Mouse (Mus musculus) kidney, postnatal 0 days (tissue): ENCODE measurements around the gene Olfr800. TPM values are rescaled to one million over a fixed set of nuclear protein-coding genes. Genes with fewer than 3 reads are reported as not detected.

Experiments used
- ATAC-seq: fragments of 200-750 bp; cut with Nextera tagmentation; replicated peaks from 2 replicates; pipeline ENCODE4 v1.8.0; 2017; ENCODE audit warnings: low read depth, moderate number of reproducible peaks, moderate TSS enrichment, moderate library complexity; ENCODE audit not compliant: low FRiP score
- DNase-seq: peaks from one replicate; pipeline ENCODE4 v3.0.0-alpha.2; 2016; ENCODE audit warnings: low spot score
- H3K27ac ChIP-seq: fragments of 300-500 bp; sonication (generic); 2 replicates; pipeline ENCODE4 v1.5.1; 2014; ENCODE audit warnings: mild to moderate bottlenecking
- H3K27me3 ChIP-seq: fragments of 300-500 bp; sonication (generic); 2 replicates; pipeline ENCODE4 v1.6.1; 2014; ENCODE audit warnings: low read length, mixed read lengths; ENCODE audit not compliant: insufficient read depth
- H3K36me3 ChIP-seq: fragments of 300-500 bp; sonication (generic); 2 replicates; pipeline ENCODE4 v1.6.1; 2014; ENCODE audit warnings: low read length, mixed read lengths; ENCODE audit not compliant: insufficient read depth
- H3K4me1 ChIP-seq: fragments of 300-500 bp; sonication (generic); replicated peaks from 2 replicates; pipeline ENCODE4 v1.6.1; 2014; ENCODE audit warnings: antibody characterized with exemption, low read length, mixed read lengths; ENCODE audit not compliant: insufficient read depth
- H3K4me2 ChIP-seq: fragments of 300-500 bp; sonication (generic); 2 replicates; pipeline ENCODE4 v1.6.1; 2014; ENCODE audit warnings: mild to moderate bottlenecking, low read length, moderate library complexity, mixed read lengths
- H3K4me3 ChIP-seq: fragments of 300-500 bp; sonication (generic); replicated peaks from 2 replicates; pipeline ENCODE4 v1.5.1; 2014; ENCODE audit warnings: low read depth, low read length
- H3K9ac ChIP-seq: fragments of 300-500 bp; sonication (generic); 2 replicates; pipeline ENCODE4 v1.6.1; 2014; ENCODE audit warnings: low read depth, low read length
- H3K9me3 ChIP-seq: fragments of 300-500 bp; sonication (generic); replicated peaks from 2 replicates; pipeline ENCODE4 v1.6.1; 2016; ENCODE audit warnings: low read length, inconsistent platforms, mixed read lengths
- CTCF ChIP-seq: IDR thresholded peaks from 2 replicates; pipeline ENCODE4 v1.5.1; 2016; ENCODE audit warnings: antibody characterized with exemption, low read depth, mild to moderate bottlenecking, moderate library complexity
- WGBS: fragments of 180-500 bp; shearing (Covaris S2); extraction: QIAGEN DNeasy Blood & Tissue Kit; methylation state at CpG from one replicate; pipeline ENCODE4 v1.1.7; 2014; 5-methylcytosine and 5-hydroxymethylcytosine counted together
- polyA plus RNA-seq: library from polyadenylated mRNA; unstranded; fragments of >200 nt; fragmentation: Nextera tagmentation; extraction: Ambion mirVana; gene quantifications from 2 replicates; pipeline ENCODE4 v1.2.1, GENCODE M21; 2015

The Olfr800 gene
- polyA plus RNA-seq, 1 experiment from 2014 or later: not detected

DNA sequence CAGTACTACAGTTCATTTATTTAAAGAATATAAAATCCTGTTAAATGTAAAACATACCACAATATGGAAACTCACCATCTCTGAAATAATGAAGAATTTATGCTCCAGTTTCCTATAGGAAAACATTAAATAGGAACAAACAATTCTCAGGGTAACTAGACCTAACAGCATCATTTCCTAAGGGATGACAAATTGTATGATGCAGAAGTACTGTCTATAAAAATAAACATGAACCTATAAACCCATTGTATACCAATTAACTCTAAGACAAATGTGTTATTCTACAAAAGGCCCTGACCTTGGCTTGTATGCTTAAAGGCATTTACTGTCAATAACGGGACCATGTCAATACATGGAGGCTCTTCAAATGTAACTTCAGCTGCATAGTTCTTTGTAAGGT is 16.3 kb downstream of the Olfr800 start, which contains the start of gene Olfr801:
Olfr801 (minus strand) TSS at position 101 of the 400 bp plus-strand sequence.
- 76% methylated on average over 1 of the region's 1 CpGs for WGBS
- H3K36me3 ChIP-seq: no peaks in the 10 kb centered on the region
- no peak within 1 kb of the TSS for H3K27ac ChIP-seq
- no peak for TF ChIP-seq CTCF
- no peak for ATAC-seq
- no peak for DNase-seq
- H3K4me1 ChIP-seq: no peaks in the 10 kb centered on the region
- no peaks in the 10 kb centered on the region for H3K9me3 ChIP-seq
- H3K4me2 ChIP-seq: no peak within 1 kb of the TSS
- no peak within 1 kb of the TSS for H3K4me3 ChIP-seq
- no peak within 1 kb of the TSS for H3K9ac ChIP-seq
- no peaks in the 10 kb centered on the region for H3K27me3 ChIP-seq

DNA sequence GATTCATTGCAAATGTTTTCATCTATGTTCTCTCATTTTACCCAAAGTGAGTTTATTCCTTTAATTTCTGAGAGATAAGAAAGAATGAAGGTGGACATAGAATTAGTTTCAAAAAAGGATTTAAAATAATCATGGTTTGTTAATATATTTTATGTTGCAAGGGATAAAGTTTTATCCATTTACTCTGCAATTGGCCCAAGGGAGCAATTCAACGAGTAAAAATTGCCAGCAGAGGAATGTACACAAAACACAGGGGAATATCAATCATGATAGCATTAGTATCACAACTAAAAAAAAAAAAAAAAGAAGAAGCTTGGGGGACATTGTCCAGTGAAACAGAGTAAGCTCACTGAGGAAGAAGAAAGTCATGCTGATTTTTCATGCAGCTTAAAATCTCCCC is 30.6 kb downstream of the Olfr800 start, which contains the start of gene Olfr802:
Olfr802 (minus strand) TSS at position 101 of the 400 bp plus-strand sequence.
- no peak for TF ChIP-seq CTCF
- no peak within 1 kb of the TSS for H3K27ac ChIP-seq
- H3K4me2 ChIP-seq: no peak within 1 kb of the TSS
- no peaks in the 10 kb centered on the region for H3K27me3 ChIP-seq
- H3K9me3 ChIP-seq: no peaks in the 10 kb centered on the region
- DNase-seq: no peak
- H3K4me1 ChIP-seq: no peaks in the 10 kb centered on the region
- H3K36me3 ChIP-seq: no peaks in the 10 kb centered on the region
- H3K4me3 ChIP-seq: no peak within 1 kb of the TSS
- no peak for ATAC-seq
- no peak within 1 kb of the TSS for H3K9ac ChIP-seq
- 60% methylated on average over 1 of the region's 1 CpGs for WGBS

DNA sequence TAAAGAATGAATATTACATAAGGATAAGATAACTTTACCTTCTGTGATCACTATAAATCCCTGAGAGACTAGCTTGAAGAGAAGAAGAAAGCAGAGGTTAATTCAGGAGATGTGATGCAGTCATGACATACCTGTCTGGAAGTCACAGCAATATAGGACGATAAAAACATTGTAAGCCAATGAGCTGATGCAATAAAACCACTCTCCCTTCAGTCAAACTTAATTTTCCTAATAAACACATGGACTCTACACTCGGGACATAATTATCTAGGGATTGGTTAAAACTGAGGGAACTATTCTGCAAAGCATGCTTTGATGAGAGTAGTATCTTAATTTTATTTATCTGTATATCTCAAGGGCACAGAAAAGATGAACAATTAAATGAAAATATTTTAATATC is 36.7 kb downstream of the Olfr800 start, which contains the start of gene Olfr803:
Olfr803 (minus strand) TSS at position 101 of the 400 bp plus-strand sequence.
- 70% methylated on average over 2 of the region's 2 CpGs for WGBS
- no peak for ATAC-seq
- H3K4me1 ChIP-seq: no peaks in the 10 kb centered on the region

DNA sequence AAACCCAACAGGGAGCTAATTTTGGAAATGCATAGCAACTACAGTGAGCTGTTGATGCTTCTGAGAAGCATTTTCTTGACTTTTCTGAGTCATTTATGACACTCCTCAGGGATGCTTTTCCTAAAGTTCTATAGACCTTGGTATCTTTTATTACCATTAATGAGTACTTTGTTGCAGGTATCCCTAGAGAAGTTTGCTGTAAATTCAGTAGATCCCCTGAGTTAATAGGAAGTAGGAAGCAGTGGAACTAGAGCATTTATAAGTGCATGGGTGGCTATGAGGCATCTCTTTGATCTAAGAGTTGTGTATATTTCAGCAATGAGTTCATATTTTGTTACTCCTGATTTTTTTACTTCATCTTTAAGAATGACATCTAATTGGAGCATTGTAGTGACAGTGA is 45.4 kb downstream of the Olfr800 start, which contains the start of gene Olfr804:
Olfr804 (plus strand) TSS at position 301 of the 400 bp plus-strand sequence.
- TF ChIP-seq CTCF: no peak
- Histone ChIP-seq H3K9me3 (no peaks in the 10 kb centered on the region), H3K4me3 (no peak within 1 kb of the TSS), H3K27me3 (no peaks in the 10 kb centered on the region), H3K36me3 (no peaks in the 10 kb centered on the region), H3K4me2 (no peak within 1 kb of the TSS), H3K4me1 (no peaks in the 10 kb centered on the region), H3K27ac (no peak within 1 kb of the TSS), H3K9ac (no peak within 1 kb of the TSS)
- ATAC-seq (no peak), DNase-seq (no peak)

More for the DNA sequence above, 36.7 kb downstream of the Olfr800 start, which contains the start of gene Olfr803:
- Histone ChIP-seq H3K4me2 (no peak within 1 kb of the TSS), H3K27me3 (no peaks in the 10 kb centered on the region), H3K9ac (no peak within 1 kb of the TSS), H3K27ac (no peak within 1 kb of the TSS), H3K4me3 (no peak within 1 kb of the TSS), H3K36me3 (no peaks in the 10 kb centered on the region), H3K9me3 (no peaks in the 10 kb centered on the region)
- no peak for TF ChIP-seq CTCF
- no peak for DNase-seq

Other genes starting within 250 kb of the Olfr800 start
- not detected in 2 replicates for gene Olfr786, start 230.4 kb upstream of the Olfr800 start, polyA plus RNA-seq
- gene Olfr787, start 195.8 kb upstream of the Olfr800 start, polyA plus RNA-seq: not detected in 2 replicates
- not detected in 2 replicates for gene Olfr788, start 186.7 kb upstream of the Olfr800 start, polyA plus RNA-seq
- gene Olfr789, start 172.9 kb upstream of the Olfr800 start, polyA plus RNA-seq: not detected in 2 replicates
- gene Olfr790, start 159.2 kb upstream of the Olfr800 start, polyA plus RNA-seq: not detected in 2 replicates
- gene Olfr791, start 135.9 kb upstream of the Olfr800 start, polyA plus RNA-seq: not detected in 2 replicates
- gene Olfr792, start 118.5 kb upstream of the Olfr800 start, polyA plus RNA-seq: not detected in 2 replicates
- gene Olfr794, start 90.0 kb upstream of the Olfr800 start, polyA plus RNA-seq: not detected in 2 replicates
- not detected in 2 replicates for gene Olfr796, start 45.1 kb upstream of the Olfr800 start, polyA plus RNA-seq
- gene Olfr798, start 29.8 kb upstream of the Olfr800 start, polyA plus RNA-seq: not detected in 2 replicates
- gene Olfr799, start 20.2 kb upstream of the Olfr800 start, polyA plus RNA-seq: not detected in 2 replicates
- not detected in 2 replicates for gene Olfr801, start 16.2 kb downstream of the Olfr800 start, polyA plus RNA-seq
- gene Olfr802, start 30.5 kb downstream of the Olfr800 start, polyA plus RNA-seq: not detected in 2 replicates
- not detected in 2 replicates for gene Olfr803, start 36.6 kb downstream of the Olfr800 start, polyA plus RNA-seq
- gene Olfr804, start 45.5 kb downstream of the Olfr800 start, polyA plus RNA-seq: not detected in 2 replicates
- not detected in 2 replicates for gene Olfr805, start 71.7 kb downstream of the Olfr800 start, polyA plus RNA-seq
- gene Olfr806, start 84.2 kb downstream of the Olfr800 start, polyA plus RNA-seq: not detected in 2 replicates
- not detected in 2 replicates for gene Olfr807, start 100.1 kb downstream of the Olfr800 start, polyA plus RNA-seq
- not detected in 2 replicates for gene Olfr808, start 107.8 kb downstream of the Olfr800 start, polyA plus RNA-seq
- not detected in 2 replicates for gene Olfr809, start 116.9 kb downstream of the Olfr800 start, polyA plus RNA-seq
- gene Olfr810, start 137.2 kb downstream of the Olfr800 start, polyA plus RNA-seq: not detected in 2 replicates
- gene Olfr811, start 146.7 kb downstream of the Olfr800 start, polyA plus RNA-seq: not detected in 2 replicates
- not detected in 2 replicates for gene Olfr812, start 188.4 kb downstream of the Olfr800 start, polyA plus RNA-seq
- not detected in 2 replicates for gene Olfr813, start 197.7 kb downstream of the Olfr800 start, polyA plus RNA-seq
- not detected in 2 replicates for gene Olfr814, start 222.2 kb downstream of the Olfr800 start, polyA plus RNA-seq
- gene Olfr815, start 248.2 kb downstream of the Olfr800 start, polyA plus RNA-seq: not detected in 2 replicates